Mouse (Mus musculus) embryonic facial prominence, embryonic 15.5 days (tissue): ENCODE measurements around the gene Adora1. TPM values are rescaled to one million over a fixed set of nuclear protein-coding genes. Genes with fewer than 3 reads are reported as not detected.

Source experiments
- ATAC-seq: fragments of 200-750 bp; cut with Nextera tagmentation; 2 replicates; pipeline ENCODE4 v1.8.0; 2017; ENCODE audit warnings: low read depth, moderate TSS enrichment; ENCODE audit not compliant: insufficient number of reproducible peaks, low FRiP score, low TSS enrichment
- H3K27ac ChIP-seq: fragments of 300-500 bp; sonication (generic); replicated peaks from 2 replicates; pipeline ENCODE4 v1.5.1; 2015; ENCODE audit warnings: mild to moderate bottlenecking, inconsistent platforms
- H3K27me3 ChIP-seq: fragments of 300-500 bp; sonication (generic); 2 replicates; pipeline ENCODE4 v1.6.1; 2015; ENCODE audit warnings: inconsistent platforms
- H3K36me3 ChIP-seq: fragments of 300-500 bp; sonication (generic); 2 replicates; pipeline ENCODE4 v1.6.1; 2015; ENCODE audit warnings: mild to moderate bottlenecking, inconsistent platforms
- H3K4me1 ChIP-seq: fragments of 300-500 bp; sonication (generic); 2 replicates; pipeline ENCODE4 v1.6.1; 2015; ENCODE audit warnings: inconsistent platforms
- H3K4me2 ChIP-seq: fragments of 300-500 bp; sonication (generic); replicated peaks from 2 replicates; pipeline ENCODE4 v1.6.1; 2015; ENCODE audit warnings: mild to moderate bottlenecking, inconsistent platforms
- H3K4me3 ChIP-seq: fragments of 300-500 bp; sonication (generic); replicated peaks from 2 replicates; pipeline ENCODE4 v1.5.1; 2015; ENCODE audit warnings: mild to moderate bottlenecking, inconsistent platforms
- H3K9ac ChIP-seq: fragments of 300-500 bp; sonication (generic); 2 replicates; pipeline ENCODE4 v1.6.1; 2015; ENCODE audit warnings: inconsistent platforms
- H3K9me3 ChIP-seq: fragments of 300-500 bp; sonication (generic); replicated peaks from 2 replicates; pipeline ENCODE4 v1.6.1; 2016; ENCODE audit warnings: inconsistent platforms
- WGBS: fragments of 180-500 bp; shearing (Covaris S2); methylation state at CpG from one replicate; pipeline ENCODE4 v1.1.7; 2015; 5-methylcytosine and 5-hydroxymethylcytosine counted together
- polyA plus RNA-seq: library from polyadenylated mRNA; unstranded; fragments of >200 nt; fragmentation: Nextera tagmentation; extraction: Ambion mirVana; gene quantifications from 2 replicates; pipeline ENCODE4 v1.2.1, GENCODE M21; 2015

Adora1 gene
- 3.8 and 4.1 TPM in 2 replicates for polyA plus RNA-seq

DNA sequence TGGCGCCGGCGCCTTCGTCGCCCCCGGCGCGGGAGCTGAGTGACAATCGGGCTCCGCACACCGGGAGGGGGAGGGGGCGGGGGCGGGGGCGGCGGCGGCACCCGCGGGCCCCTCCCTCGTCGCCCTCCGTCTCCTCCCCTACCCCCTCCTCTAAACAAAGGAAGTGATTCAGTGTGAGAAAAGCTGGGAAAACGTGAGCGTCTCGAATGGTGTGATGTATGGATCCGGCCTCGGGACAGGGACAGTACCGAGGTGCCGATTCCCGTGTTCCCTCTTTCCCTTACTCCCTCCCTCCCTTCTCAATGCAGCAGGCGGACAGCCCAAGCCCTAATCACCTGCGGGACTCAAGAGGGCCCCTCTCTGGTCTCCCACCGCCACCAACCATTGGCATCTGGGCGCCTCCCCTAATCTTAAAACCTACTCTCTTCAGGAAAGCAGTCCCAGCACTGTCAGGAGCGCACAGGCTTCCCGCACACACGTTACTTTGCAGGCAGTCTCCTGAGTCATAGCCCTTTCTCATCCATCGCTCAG is at the start of gene Adora1:
Adora1 (minus strand) TSS at position 41 of the 531 bp plus-strand sequence.
- Histone ChIP-seq H3K4me2 (peak within 1 kb of the TSS; percentile 93), H3K27ac (no peak within 1 kb of the TSS), H3K4me3 (peak within 1 kb of the TSS; percentile 44), H3K27me3 (peaks cover 45% of the 10 kb centered on the region), H3K36me3 (no peaks in the 10 kb centered on the region), H3K4me1 (peaks cover 31% of the 10 kb centered on the region), H3K9me3 (no peaks in the 10 kb centered on the region), H3K9ac (0 out of 2 replicates have a peak within 1 kb of the TSS, but pooled peaks have one; percentile 9)
- 1% methylated on average over 35 of the region's 37 CpGs for WGBS
- no peak for ATAC-seq

- Histone ChIP-seq H3K9me3 (no peaks in the 10 kb centered on the region), H3K4me2 (no peak overlapping the region), H3K27me3 (no peaks in the 10 kb centered on the region), H3K4me3 (no peak overlapping the region), H3K27ac (no peak overlapping the region), H3K9ac (no peak overlapping the region), H3K4me1 (no peaks in the 10 kb centered on the region), H3K36me3 (no peaks in the 10 kb centered on the region)
- WGBS = 37% methylated on average over 1 of the region's 1 CpGs
- ATAC-seq = no peak
Observed at GRCm38 (mm10) chr1:134283108-134283507, 47.9 kb upstream of the Adora1 start.

- Histone ChIP-seq H3K36me3 (no peaks in the 10 kb centered on the region), H3K9me3 (no peaks in the 10 kb centered on the region), H3K27me3 (no peaks in the 10 kb centered on the region), H3K4me1 (no peaks in the 10 kb centered on the region), H3K4me3 (no peak overlapping the region), H3K27ac (no peak overlapping the region), H3K4me2 (no peak overlapping the region), H3K9ac (no peak overlapping the region)
- no peak for ATAC-seq
- 78% methylated on average over 3 of the region's 3 CpGs for WGBS
Observed at GRCm38 (mm10) chr1:134282342-134282741, 47.1 kb upstream of the Adora1 start.

DNA sequence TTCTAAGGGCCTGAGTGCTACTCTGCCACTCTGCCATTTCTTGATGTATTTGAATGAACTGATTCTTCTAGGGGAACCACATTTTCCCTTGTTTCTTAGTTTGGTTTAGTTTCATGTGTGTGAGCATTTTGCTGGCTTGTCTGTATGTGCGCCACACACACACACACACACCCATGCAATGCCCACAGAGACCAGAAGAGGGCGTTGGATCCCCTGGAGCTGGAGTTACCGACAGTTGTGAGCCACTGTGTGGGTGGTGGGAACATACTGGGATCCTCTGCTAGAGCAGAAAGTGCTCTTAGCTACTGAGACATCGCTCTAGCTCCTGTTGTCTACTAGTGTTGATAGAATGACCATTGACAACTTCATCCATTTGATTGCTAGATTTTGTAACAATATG is 46.3 kb upstream of the Adora1 start:
- H3K9me3 ChIP-seq = no peaks in the 10 kb centered on the region
- H3K4me1 ChIP-seq = no peaks in the 10 kb centered on the region
- H3K4me2 ChIP-seq = no peak overlapping the region
- no peak overlapping the region for H3K9ac ChIP-seq
- ATAC-seq = no peak
- no peaks in the 10 kb centered on the region for H3K36me3 ChIP-seq
- no peak overlapping the region for H3K4me3 ChIP-seq
- H3K27me3 ChIP-seq = no peaks in the 10 kb centered on the region
- no peak overlapping the region for H3K27ac ChIP-seq
- 75% methylated on average over 4 of the region's 4 CpGs for WGBS

- no peak overlapping the region for H3K4me2 ChIP-seq
- H3K4me3 ChIP-seq = no peak overlapping the region
- no peaks in the 10 kb centered on the region for H3K27me3 ChIP-seq
- no peaks in the 10 kb centered on the region for H3K4me1 ChIP-seq
- no peak for ATAC-seq
- H3K27ac ChIP-seq = no peak overlapping the region
- H3K36me3 ChIP-seq = no peaks in the 10 kb centered on the region
- H3K9ac ChIP-seq = no peak overlapping the region
- H3K9me3 ChIP-seq = no peaks in the 10 kb centered on the region
- WGBS = 75% methylated on average over 5 of the region's 5 CpGs
Observed at GRCm38 (mm10) chr1:134280174-134280573, 44.9 kb upstream of the Adora1 start.

GRCm38 (mm10) chr1:134276823-134277222 is 41.6 kb upstream of the Adora1 start:
- no peak for ATAC-seq
- Histone ChIP-seq H3K27ac (no peak overlapping the region), H3K4me2 (no peak overlapping the region), H3K9ac (no peak overlapping the region), H3K4me1 (peaks cover 7% of the 10 kb centered on the region), H3K27me3 (no peaks in the 10 kb centered on the region), H3K4me3 (no peak overlapping the region), H3K36me3 (no peaks in the 10 kb centered on the region), H3K9me3 (no peaks in the 10 kb centered on the region)
- 70% methylated on average over 7 of the region's 7 CpGs for WGBS

GRCm38 (mm10) chr1:134275616-134276464 is 40.6 kb upstream of the Adora1 start:
- no peak overlapping the region for H3K9ac ChIP-seq
- no peaks in the 10 kb centered on the region for H3K9me3 ChIP-seq
- H3K4me3 ChIP-seq = no peak overlapping the region
- no peaks in the 10 kb centered on the region for H3K36me3 ChIP-seq
- no peak overlapping the region; the same call in 1 of the 2 replicates for H3K27ac ChIP-seq
- H3K27me3 ChIP-seq = no peaks in the 10 kb centered on the region
- H3K4me1 ChIP-seq = peaks cover 7% of the 10 kb centered on the region
- WGBS = 69% methylated on average over 13 of the region's 13 CpGs
- no peak overlapping the region for H3K4me2 ChIP-seq
- no peak for ATAC-seq

GRCm38 (mm10) chr1:134274483-134274920 is 39.3 kb upstream of the Adora1 start:
- WGBS = 86% methylated on average over 7 of the region's 7 CpGs
- Histone ChIP-seq H3K27ac (no peak overlapping the region), H3K9me3 (no peaks in the 10 kb centered on the region), H3K4me2 (no peak overlapping the region), H3K36me3 (no peaks in the 10 kb centered on the region), H3K4me3 (no peak overlapping the region), H3K9ac (no peak overlapping the region), H3K27me3 (no peaks in the 10 kb centered on the region), H3K4me1 (peaks cover 7% of the 10 kb centered on the region)
- no peak for ATAC-seq

DNA sequence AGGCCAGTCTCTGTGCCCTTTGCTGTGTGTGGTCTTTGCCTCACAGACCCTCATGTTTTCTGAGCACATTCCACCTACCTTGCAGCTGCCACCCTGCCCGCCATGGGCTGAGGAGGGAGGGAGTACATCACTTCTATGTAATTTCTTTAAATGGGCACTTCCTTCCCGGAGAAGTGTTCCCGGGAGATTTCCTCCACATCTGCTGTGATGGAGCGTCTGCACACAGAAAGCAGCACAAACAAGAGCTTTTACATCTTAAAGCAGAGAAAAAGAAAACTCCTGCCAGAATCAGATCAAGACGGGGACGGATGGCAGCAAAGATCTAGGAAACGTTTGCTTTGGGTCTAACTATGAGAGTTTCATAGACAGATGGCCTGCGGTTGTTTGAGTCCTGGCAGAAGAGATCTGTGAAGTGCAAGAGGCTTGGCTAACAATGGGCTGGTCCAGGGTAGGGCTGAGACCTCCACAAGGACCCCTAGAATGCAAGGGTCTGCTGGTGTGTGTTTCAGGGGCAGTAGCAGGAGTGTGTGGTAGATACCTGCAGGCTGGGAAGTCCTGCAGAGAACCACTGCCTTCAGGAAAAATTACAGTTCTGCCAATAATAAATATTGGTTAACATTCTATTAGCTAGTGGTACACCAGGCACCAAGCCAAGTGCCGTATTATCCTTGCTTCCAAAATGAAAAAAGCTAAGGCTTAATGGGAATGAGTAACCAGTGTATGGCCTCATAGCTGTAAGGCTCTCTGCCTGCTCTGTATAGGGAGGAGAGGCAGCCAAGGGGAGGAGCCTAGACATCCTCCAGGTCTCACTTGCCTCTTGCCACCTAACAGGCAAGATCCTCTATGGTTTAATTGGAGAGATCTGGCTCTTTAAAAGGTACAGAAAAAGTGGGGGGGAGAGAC is 38.5 kb upstream of the Adora1 start:
- H3K4me3 ChIP-seq = no peak overlapping the region
- no peaks in the 10 kb centered on the region for H3K36me3 ChIP-seq
- no peak overlapping the region for H3K9ac ChIP-seq
- H3K4me1 ChIP-seq = peaks cover 7% of the 10 kb centered on the region
- 33% methylated on average over 9 of the region's 9 CpGs for WGBS
- no peaks in the 10 kb centered on the region for H3K9me3 ChIP-seq
- no peak overlapping the region; the same call in 1 of the 2 replicates for H3K27ac ChIP-seq
- ATAC-seq = no peak
- no peak overlapping the region for H3K4me2 ChIP-seq
- H3K27me3 ChIP-seq = no peaks in the 10 kb centered on the region

DNA sequence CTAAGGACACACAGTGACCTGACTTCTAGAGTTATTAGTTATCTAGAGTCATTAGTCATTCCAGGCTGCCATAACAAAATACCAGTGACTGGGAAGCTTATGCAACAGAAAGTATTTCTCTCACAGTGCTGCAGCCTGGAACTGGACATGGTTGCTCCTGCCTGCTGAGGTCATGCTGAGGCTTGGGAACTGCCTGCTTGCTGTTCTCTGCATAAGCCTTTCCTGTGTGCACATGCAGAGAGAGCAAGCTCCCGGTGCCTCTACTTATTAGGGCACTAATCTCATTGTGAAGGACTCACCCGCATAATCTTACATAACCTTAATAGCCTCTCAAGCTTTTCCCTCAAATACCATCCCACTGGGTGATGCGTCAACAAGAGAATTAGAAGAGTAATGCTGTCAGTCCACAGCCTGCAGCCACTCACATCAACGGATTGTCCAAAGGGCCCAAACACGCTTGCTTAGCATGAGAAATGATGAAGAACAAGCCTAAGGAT is 37.6 kb upstream of the Adora1 start:
- Histone ChIP-seq H3K9ac (no peak overlapping the region), H3K4me2 (no peak overlapping the region), H3K4me1 (peaks cover 7% of the 10 kb centered on the region), H3K9me3 (no peaks in the 10 kb centered on the region), H3K27me3 (no peaks in the 10 kb centered on the region), H3K4me3 (no peak overlapping the region), H3K36me3 (no peaks in the 10 kb centered on the region), H3K27ac (no peak overlapping the region)
- WGBS = 58% methylated on average over 5 of the region's 5 CpGs
- no peak for ATAC-seq

- H3K4me2 ChIP-seq = no peak overlapping the region
- WGBS = 72% methylated on average over 7 of the region's 7 CpGs
- no peak overlapping the region for H3K4me3 ChIP-seq
- no peak overlapping the region for H3K27ac ChIP-seq
- H3K4me1 ChIP-seq = peaks cover 7% of the 10 kb centered on the region
- H3K9me3 ChIP-seq = no peaks in the 10 kb centered on the region
- no peak overlapping the region for H3K9ac ChIP-seq
- H3K36me3 ChIP-seq = no peaks in the 10 kb centered on the region
- ATAC-seq = no peak
- no peaks in the 10 kb centered on the region for H3K27me3 ChIP-seq
Observed at GRCm38 (mm10) chr1:134270026-134270425, 34.8 kb upstream of the Adora1 start.
